Mouse (Mus musculus) natural killer cell, adult 2 months (primary cell): ENCODE results near the gene Gdpd3.
"Not testable (repeated sequence)": the region's sequence is repeated elsewhere in the genome, so short reads cannot be mapped to it uniquely, and the experiment has no call there.

Source experiments
- DNase-seq, 2 experiments: peaks; one replicate each; pipeline ENCODE4 v3.0.0; 2022; ENCODE audit warnings: low spot score in 2 of 2

Gdpd3 gene

DNA sequence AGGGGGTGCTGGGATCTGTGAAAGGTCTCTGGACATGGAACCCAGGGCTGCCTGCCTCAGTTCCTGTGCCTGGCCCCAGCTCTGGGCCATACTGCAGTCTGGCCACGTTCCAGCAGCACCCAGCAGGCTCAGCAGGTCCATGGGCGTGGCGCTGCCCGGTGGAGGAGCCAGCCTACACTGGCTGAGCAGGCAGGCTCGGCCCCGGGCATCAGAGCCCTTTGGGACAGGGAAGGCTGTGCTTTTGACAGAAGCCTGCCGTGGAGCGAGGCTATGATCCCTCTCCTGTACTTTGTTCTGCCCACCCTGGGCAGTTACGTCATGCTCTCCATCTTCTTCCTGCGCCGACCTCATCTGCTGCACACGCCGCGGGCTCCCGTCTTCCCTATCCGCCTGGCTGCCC is at the start of gene Gdpd3:
Gdpd3 (plus strand) TSS at position 134 of the 400 bp plus-strand sequence.
- DNase-seq, result no peak

DNA sequence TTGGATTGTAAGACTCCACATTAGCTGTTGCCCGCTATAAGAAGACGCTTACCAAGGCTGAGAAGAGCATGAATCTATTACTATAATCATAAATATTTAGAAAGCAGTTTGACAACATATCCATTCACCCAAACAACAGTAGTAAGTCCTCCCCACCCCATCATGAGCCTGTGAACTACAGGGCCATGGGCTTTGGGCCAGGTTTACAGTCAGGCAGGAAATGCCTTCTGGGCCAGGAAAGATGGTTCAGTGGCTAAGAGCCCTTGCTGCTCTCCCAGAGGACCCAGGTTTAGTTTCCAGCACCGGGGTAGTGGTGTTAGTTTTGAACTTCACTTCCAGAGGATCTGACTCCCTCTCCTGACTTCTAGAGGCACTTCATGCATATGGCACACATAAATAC is 48.6 kb upstream of the Gdpd3 start:
- no peak for DNase-seq

DNA sequence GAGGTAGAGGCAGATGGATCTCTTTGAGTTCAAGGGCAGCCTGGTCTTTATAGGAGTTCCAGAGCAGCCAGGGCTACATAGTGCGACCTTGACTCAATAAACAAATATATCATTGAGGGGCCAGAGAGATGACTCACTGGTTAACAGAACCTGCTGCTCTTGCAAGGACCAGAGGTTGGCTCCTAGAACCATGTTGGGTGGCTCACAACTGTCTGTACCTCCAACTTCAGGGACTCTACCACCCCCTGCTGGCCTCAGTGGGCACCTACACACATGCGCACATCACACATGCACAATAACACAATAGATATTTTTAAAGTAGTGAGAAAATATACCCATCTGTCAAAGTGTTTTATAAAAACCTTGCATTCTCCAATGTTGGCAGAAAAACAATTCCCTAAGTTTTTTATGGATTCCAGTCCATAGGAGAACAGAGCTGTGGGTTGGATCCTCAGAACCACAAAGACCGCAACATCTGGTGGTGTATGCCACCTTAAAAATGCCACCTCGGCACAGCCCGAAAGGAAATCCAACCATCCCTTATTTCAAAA is 47.3 kb upstream of the Gdpd3 start:
- no peak for DNase-seq

DNA sequence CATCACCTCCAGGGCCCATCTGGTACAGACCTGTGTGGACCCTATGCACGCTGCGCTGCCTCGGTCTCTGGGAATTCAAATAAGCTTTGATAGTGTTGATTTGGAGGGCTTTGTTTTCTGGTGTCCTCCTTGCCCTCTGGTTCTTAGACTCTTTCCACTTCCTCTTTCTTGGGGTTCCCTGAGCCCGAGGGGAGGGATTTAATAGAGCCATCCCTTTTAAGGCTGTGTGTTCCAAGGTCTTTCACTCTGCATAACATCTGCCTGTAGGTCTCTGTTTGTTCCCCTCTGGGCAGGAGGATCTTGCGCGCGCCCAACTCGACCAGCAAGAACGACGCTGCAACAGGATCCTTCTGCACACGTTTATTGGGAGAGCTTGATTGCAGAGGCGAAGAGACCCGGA is 44.5 kb upstream of the Gdpd3 start:
- DNase-seq, result no peak

DNA sequence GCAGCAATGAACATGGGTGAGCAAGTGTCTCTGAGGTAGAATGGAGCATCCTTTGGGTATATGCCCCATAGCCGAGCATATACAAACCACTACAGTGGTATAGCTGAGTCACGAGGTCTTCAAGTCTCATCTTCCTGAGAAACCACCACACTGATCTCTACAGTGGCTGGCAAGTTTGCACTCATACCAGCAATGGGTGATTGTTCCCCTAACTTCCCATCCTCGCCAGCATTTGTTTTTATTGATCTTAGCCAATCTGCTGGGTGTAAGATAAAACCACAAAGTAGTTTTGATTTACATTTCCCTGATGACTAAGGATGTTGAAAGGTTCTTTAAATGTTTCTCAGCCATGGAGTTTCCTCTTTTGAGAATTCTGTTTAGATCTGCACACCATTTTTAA is 41.1 kb upstream of the Gdpd3 start:
- DNase-seq, result no peak

DNA sequence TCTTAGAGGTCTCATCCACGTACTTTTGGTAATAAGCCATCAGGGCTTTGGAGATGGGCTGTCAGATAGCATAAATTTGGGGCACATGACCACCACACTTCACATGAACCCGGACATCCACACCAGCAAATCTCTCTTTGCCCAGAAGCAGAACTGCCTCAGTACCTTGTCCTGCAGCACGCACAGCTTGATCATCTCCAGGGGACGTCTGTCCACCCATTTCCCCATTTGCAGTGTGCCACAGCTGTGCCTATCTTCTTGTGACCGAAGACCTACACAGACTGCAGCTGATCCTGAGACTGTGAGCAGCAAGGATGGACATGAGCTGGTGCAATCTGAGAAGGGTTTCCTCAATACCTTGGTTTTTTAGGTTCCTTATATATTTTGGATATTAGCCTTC is 40.5 kb upstream of the Gdpd3 start:
- no peak for DNase-seq

DNA sequence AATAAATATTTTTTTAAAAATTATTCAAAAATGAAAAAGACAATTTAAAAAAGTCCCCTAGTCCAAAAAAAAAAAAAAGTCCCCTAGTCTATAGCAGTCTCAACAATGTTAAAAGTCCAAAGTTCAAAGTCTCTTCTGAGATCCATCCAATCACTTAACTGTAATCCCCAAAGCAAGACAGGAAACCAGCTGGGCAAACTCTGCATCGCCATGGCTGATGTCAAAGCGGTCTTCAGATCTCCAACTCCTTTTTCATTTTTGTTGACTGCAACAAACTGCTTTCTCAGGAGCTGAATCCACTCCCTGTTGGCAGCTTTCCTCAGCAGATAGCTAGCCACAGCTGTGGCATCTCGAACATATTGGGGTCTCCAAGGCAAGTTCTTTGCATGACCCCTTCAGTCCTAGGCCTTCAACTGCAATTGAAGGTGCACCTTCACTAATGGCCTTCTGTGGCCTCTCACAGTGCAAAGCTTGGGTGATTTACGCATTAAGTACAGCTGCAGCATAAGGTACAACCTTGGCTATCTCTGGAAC is 35.8 kb upstream of the Gdpd3 start:
- DNase-seq, result not testable (repeated sequence)

DNA sequence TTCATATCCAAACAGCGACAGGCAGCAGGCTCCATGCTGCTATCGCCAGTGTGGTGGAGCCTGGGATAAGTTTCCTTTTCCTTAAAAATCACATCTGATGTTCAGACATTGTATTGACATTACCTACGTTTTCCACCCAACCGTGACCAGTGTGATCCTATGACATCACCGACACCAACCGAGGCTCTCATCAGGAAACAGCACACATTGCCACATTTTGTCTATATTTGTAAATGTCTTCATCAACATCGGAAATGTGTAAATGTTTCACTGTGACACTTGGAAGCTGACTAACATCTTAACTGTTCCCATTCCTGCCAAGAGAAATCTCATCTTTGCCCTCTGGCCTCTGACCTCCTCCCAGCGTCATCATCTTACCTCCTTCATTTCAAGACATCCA is 30.0 kb upstream of the Gdpd3 start:
- no peak for DNase-seq

DNA sequence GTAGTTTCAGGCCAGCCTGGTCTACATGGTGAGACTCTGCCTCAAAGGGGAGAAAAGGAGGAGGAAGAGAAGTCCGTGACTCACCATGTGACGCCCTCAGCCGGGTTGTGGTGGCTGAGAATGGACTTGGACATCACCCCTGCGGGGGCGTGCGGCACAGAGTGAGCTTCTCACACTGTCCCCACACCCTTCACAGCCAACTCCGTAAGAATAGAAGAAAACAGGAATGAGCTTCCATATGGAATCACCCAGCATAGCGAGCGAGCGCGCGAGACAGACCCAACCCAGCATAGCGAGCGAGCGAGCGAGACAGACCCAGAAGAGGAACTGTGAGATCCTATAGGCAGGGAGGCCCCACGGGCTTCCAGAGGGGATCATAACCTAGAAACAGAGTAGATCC is 26.6 kb upstream of the Gdpd3 start:
- no peak for DNase-seq

DNA sequence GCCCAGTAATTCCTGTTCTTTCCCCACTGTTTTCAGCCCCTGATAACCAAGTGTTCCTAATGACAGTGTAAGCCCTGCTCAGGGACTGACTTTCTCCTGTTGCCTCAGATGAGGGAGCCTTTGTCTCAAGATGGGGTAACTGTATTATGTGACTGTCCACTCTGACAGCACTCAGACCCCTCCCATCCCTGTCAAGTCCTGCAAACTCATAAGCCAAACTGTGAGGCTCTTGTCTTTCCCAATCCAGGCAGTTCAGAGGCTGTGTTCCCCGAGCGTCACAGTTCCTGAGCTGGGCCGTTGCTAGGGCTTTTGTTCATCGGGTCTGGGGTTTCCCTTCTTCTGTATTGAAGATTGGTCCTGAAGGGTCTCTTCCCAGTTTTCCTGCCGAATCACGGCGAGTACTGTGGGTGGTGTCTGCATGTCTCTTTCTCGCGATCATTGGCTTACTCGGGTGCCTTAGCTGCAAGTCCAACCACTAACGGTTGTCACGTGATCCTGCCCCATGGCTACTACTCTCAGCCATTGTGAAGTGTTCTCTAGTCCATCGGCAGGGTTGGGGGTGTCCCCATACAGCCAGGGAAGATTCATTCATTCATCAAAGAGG is 25.9 kb upstream of the Gdpd3 start:
- no peak for DNase-seq

DNA sequence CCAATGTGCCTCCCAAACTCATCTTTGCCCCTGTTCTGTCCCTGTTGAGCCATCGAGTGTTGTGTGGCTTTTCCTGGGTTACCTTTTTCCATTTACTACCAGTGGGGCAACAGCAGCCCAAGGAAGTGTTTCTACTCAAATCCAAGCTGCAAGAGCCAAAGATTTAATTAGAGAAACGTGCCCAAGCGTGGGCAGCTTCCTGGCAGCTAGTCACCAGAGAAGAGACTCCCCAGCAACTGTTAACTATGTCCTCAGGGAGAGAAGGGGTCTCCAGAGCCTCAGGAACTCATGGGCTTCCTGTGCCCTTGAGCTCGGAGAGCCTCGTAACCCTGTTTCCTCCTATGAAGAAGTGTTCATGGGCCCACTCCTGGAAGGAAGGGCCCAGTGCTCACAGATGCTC is 25.2 kb upstream of the Gdpd3 start:
- no peak for DNase-seq

DNA sequence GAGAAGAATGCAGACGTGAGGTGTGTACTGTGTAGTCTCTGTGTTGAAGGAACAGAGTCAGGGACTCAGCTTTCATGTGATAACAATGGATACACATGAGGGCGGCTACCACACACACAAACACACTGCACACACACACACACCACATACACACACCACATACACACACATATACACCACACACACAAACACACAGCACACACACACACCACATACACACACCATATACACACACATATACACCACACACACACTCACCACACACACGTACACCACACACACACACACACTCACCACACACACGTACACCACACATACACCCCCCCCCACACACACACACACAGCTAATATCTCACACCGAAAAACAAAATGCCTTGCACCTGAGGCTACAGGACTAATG is 24.7 kb upstream of the Gdpd3 start:
- DNase-seq, result no peak

DNA sequence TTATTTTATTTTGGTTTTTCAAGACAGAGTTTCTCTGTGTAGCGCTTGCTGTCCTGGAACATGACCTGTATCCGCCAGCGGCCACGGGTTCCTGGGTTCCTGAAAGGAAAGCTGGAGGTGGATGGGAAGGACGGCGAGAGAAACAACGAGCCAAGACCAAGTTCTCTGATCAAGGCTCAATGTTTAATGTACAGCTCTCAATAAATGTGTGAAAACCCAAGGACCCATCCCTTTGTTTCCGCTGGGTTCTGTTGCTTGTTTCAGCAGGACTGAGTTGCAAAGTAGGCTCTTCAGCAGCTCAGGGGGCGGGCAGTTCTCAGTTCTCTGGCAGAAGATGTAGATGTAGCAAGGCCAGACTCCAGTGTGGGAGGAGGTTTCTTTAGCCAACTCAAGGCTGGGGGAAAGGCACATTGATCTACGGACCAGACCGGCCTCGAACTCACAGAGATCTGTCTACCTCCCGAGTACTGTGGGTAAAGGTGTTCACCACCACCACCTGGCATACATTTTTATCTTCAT is 24.1 kb upstream of the Gdpd3 start:
- no peak for DNase-seq

DNA sequence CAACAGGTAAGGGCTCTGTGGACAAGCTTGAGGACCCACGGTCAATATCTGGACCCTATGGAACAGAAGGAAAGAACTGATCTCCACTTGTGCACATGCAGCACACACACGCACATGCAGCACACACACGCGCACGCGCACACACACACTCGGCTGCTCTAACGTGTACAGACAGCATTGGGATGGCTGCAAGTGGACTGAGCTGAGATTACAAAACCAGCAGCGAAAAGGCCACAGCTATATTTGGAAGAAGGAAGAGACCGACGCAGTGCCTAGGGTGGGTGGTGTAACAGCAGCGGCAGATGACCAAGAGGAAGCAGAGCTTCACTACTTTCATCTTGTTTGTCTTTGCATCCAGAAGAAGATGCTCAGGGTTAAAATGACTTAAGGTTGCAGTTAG is 20.1 kb upstream of the Gdpd3 start:
- peak in 1 of 2 experiments; percentile 8 for DNase-seq

DNA sequence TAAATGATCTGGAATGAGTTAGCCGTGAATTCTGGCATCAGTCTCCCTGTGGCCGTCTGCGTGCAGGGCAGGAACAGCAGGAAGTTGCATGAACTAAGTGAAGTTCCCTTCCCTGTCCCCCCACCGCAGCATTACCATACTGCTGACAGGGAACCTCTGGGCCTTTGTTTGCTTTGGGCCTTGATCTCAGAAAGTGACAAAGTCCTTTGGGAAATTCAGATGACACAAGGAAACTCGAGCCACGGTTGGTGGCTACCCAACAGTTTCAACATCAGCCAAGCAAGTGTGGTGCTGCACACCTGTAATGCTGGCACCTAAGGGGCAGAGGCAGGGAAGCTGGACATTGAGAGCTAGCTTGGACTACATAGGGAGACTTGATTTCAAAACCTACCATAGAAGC is 19.3 kb upstream of the Gdpd3 start:
- DNase-seq, result no peak

DNA sequence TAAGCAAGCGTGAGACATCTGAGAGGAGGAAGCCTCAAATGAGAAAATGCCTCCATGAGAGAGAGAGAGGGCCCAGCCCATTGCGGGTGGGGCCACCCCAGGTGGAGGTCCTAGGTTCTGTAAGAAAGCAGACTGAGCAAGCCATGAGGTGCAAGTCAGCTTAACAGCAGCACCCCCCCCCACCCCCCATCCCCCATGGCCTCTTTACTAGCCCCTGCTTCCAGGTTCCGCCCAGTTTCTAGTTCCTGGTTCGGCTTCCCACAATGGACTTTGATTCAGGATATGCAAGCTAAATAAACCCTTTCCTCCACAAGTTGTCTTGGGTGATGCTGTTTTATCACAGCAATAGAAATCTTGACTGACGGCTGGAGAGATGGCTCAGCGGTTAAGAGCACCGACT is 17.3 kb upstream of the Gdpd3 start:
- DNase-seq, result no peak

DNA sequence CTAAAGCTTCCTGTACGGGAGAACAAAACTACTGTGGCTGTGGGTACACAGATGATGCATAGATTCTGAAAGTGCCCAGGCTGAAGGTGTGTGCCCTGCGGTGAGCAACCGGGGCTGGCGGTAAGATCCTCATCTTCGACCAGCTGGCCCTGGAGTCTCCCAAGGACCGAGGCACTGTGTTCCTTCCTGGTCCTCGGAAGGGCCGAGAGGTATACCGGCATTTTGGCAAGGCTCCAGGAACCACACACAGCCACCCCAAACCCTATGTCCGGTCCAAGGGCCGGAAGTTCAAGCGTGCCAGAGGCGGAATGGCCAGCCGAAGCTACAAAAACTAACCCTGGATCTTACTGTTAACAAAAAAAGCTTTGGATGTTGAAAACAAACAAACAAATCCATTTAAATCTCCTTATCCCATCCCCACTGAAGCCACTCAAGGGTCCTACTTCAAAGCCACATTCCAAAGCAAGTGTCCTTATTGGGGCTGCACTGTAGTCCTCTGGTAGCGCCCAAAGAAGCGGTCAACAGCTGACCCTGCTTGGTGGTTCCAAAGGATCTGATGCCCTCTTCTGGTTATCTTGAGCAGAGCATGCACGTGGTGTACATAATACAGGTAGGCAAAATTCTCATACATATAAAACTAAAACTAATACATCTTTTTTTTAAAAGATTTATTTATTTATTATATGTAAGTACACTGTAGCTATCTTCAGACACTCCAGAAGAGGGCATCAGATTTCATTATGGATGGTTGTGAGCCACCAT is 16.4 kb upstream of the Gdpd3 start:
- DNase-seq, result no peak

DNA sequence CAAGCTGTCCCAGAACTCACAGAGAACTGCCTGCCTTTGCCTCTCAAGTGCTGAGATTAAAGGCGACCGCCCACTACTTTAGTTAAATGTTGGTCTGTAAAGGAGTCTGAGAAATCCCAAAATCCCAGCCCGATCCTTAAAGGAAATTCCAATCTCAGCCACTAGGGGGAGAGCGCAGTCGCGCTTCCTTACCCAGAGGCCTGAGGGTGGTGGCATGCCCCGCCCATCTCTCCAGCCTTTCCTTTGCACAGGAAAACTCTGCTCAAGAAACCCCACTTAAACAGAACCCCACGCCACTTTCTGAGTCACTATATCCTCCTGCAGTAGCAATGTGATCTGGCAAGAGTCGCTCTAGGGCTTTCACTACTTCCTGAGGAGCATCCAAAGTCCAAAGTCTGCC is 11.3 kb upstream of the Gdpd3 start:
- peak; percentile 42 to 60 for DNase-seq

DNA sequence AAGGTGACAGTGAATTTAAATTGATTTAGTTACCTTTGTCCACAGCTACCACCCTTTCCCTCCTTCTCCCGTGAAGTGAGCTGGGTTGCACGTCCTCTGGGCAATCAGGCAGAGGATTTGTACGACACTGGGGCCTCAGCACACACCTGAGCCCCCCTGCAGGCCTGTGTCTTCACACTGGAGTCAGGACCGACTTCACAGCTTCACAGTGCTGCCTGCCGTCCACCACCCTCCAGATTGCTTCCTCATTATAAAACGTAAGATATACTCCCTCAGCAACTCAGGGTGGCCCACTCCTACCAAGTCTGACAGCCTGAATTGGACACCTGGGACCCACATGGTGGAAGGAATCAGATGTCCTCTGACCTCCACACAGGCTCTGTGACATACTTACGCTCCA is 7.6 kb upstream of the Gdpd3 start:
- no peak for DNase-seq

DNA sequence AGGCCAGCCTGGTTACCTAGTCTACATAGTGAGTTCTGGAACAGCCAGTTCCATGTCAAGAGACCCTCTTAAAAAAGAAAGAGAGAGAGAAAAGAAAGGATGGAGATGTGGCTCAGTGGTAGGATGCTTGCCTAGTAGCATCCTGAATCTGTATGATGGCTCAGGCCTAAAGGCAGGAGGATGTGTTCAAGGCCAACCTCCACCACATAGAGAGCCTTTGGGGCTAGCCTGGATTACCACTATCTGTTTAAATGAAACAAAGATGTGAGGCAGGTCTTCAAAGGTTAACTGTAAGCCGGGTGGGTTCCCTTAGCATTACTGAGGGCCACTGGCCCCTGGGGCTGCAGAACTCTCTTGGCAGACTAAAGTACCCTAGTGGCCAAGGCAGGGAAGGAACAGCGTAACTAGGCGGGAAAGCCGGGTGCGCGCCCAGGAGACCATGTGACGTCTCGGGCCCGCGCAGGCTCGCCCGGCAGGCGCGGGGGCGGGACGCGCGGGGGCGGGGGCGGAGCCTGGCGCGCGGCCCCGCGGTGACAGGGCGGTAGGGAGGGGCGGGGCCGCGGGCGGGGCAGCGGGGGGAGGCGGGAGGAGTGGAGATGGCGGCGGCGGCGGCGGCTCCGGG is 7.0 kb upstream of the Gdpd3 start, which contains the start of gene Mapk3:
Mapk3 (plus strand) TSS at position 552 of the 622 bp plus-strand sequence.
- peak; percentile 89 to 93 for DNase-seq

DNA sequence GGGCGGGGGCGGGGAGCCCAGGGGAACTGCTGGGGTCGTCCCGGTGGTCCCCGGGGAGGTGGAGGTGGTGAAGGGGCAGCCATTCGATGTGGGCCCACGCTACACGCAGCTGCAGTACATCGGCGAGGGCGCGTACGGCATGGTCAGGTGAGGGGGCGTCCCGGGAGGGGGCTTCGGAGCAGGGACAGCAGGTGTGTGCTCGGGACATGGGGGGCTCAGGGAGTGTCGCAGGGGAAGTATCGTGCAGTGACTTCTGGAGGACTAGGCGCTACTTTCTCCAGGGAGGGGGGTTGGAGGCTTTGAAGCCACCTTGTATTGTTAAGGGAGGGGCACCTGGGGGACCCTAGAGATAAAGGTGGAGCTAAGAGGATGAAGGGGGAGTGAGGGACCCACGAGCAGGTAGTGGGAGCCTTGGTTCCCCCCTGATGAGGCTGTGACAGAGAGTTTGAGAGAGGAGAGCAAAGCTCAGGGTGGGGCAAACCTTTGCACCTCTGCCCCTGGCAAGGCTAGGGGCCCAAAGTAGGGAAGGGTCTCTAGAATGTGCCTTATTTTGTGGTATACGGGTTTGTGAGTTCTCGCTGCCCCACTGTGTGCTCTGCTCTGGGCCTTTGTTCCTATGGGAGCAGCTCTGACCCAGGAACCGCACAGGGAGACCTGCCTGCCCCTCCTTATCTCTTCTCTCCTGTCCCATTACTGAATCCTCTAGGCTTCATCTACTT is 6.3 kb upstream of the Gdpd3 start:
- no peak for DNase-seq

DNA sequence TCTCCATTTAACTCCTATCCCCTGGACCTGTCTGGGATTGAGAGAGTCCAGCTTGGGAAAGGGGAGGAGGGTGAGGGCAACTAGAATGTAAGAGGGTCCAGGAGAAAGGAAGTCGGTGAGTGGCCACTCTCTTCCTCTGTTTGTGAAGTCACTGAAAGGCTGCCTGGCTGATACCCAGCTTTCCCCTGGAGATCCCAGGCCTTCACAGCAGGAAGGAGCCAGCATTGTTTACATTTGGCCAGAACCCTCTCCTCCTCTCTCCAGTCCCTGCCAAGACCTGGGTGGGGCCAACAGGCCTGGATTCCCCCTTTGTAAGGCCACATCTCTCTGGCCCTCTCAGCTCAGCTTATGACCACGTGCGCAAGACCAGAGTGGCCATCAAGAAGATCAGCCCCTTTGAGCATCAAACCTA is 5.7 kb upstream of the Gdpd3 start:
- no peak for DNase-seq
